Mouse (Mus musculus) heart, embryonic 14.5 days (tissue): ENCODE results near the gene Fpgs. TPM values are rescaled to one million over a fixed set of nuclear protein-coding genes. Genes with fewer than 3 reads are reported as not detected.

ENCODE experiments used
- ATAC-seq: fragments of 200-750 bp; cut with Nextera tagmentation; 2 replicates; pipeline ENCODE4 v1.8.0; 2017; ENCODE audit warnings: low read depth, moderate TSS enrichment; ENCODE audit not compliant: insufficient number of reproducible peaks, insufficient read depth, low FRiP score
- H3K27ac ChIP-seq, 2 experiments: fragments of 200-500 bp in 1 of 2; fragments of 300-500 bp in 1 of 2; sonication (generic) in 1 of 2; replicated peaks in 1 of 2; 2 replicates each; pipeline ENCODE4 v1.5.1; 2012 to 2014; ENCODE audit warnings: low read depth in 2 of 2, low read length in 2 of 2, control low read depth in 1 of 2, mild to moderate bottlenecking in 1 of 2, mixed read lengths in 1 of 2; ENCODE audit not compliant: control insufficient read depth in 1 of 2, insufficient read depth in 1 of 2
- H3K27me3 ChIP-seq: fragments of 300-500 bp; sonication (generic); 2 replicates; pipeline ENCODE4 v1.6.1; 2014; ENCODE audit warnings: mild to moderate bottlenecking, low read length, control low read depth; ENCODE audit not compliant: control insufficient read depth, insufficient read depth
- H3K36me3 ChIP-seq: fragments of 300-500 bp; sonication (generic); 2 replicates; pipeline ENCODE4 v1.6.1; 2014; ENCODE audit warnings: mild to moderate bottlenecking, control low read depth, low read length, mixed read lengths; ENCODE audit not compliant: control insufficient read depth, insufficient read depth
- H3K4me1 ChIP-seq, 2 experiments: fragments of 200-500 bp in 1 of 2; fragments of 300-500 bp in 1 of 2; sonication (generic) in 1 of 2; 2 replicates each; pipeline ENCODE4 v1.6.1; 2012 to 2014; ENCODE audit warnings: low read length in 2 of 2, control low read depth in 1 of 2, mixed read lengths in 1 of 2; ENCODE audit not compliant: control insufficient read depth in 2 of 2, insufficient read depth in 2 of 2
- H3K4me2 ChIP-seq: fragments of 300-500 bp; sonication (generic); 2 replicates; pipeline ENCODE4 v1.6.1; 2014; ENCODE audit warnings: mild to moderate bottlenecking, low read length
- H3K4me3 ChIP-seq, 2 experiments: fragments of 200-500 bp in 1 of 2; fragments of 300-500 bp in 1 of 2; sonication (generic) in 1 of 2; 2 replicates each; pipeline ENCODE4 v1.5.1; 2012 to 2014; ENCODE audit warnings: low read length in 2 of 2, mild to moderate bottlenecking in 2 of 2, control low read depth in 1 of 2, low read depth in 1 of 2, moderate library complexity in 1 of 2; ENCODE audit not compliant: control insufficient read depth in 1 of 2, insufficient read depth in 1 of 2
- H3K9ac ChIP-seq: fragments of 300-500 bp; sonication (generic); 2 replicates; pipeline ENCODE4 v1.6.1; 2014; ENCODE audit warnings: mild to moderate bottlenecking, low read length
- H3K9me3 ChIP-seq: fragments of 300-500 bp; sonication (generic); 2 replicates; pipeline ENCODE4 v1.6.1; 2016; ENCODE audit warnings: low read length, control low read depth; ENCODE audit not compliant: control insufficient read depth
- WGBS: fragments of 180-500 bp; shearing (Covaris S2); extraction: QIAGEN DNeasy Blood & Tissue Kit; methylation state at CpG from one replicate; pipeline ENCODE4 v1.1.7; 2014; 5-methylcytosine and 5-hydroxymethylcytosine counted together
- polyA plus RNA-seq: library from polyadenylated mRNA; unstranded; fragments of >200 nt; fragmentation: Nextera tagmentation; extraction: Ambion mirVana; gene quantifications from 2 replicates; pipeline ENCODE4 v1.2.1, GENCODE M21; 2014

Fpgs gene
- polyA plus RNA-seq, 1 experiment from 2014 or later: 12.2 TPM

DNA sequence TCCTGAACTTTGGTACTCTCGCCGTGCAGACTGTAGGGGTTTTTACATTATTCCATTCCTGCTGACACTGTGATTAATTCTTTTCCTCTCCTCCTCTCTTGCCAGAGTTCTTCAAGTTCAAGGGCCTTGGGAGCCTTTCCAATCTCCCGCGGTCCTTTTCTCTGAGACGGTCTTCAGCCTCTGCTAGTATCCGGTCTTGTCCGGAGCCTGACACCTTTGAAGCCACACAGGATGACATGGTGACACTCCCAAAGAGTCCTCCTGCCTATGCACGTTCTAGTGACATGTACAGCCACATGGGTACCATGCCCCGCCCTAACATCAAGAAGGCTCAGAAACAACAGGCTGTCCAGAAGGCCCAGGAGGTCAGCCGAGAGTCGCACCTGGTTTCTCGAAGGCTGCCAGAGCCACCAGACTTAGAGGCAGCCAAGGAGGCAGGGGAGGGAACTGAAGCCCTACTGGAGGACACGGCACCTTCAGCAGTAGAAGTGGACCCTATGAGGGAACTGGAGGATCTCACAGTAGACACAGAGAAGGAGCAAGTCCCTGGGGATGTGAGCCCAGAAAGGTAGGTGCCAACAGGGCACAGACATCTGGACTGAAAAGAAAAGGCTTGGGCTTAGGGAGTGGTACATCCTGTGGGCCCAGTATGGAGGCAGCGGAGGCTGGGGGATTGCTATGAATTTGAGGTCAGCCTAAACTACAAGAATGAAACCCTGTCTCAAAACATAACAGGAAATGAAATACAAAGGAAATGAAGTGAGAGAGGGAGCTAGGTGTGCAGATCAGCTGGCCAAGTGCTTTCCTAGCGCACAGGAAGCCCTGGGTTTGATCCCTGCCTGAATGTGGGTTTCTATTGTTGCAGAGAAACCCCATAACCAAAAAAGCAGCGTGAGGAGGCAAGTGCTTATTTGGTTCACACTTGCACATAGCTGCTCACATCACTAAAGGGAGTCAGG is 21.2 kb upstream of the Fpgs start:
- Histone ChIP-seq H3K27ac (no peak overlapping the region), H3K36me3 (no peaks in the 10 kb centered on the region), H3K9ac (no peak overlapping the region), H3K4me2 (no peak overlapping the region), H3K9me3 (no peaks in the 10 kb centered on the region), H3K27me3 (no peaks in the 10 kb centered on the region), H3K4me3 (no peak overlapping the region), H3K4me1 (peaks cover 6 to 13% of the 10 kb centered on the region in 2 experiments)
- 78% methylated on average over 16 of the region's 16 CpGs for WGBS
- no peak for ATAC-seq

DNA sequence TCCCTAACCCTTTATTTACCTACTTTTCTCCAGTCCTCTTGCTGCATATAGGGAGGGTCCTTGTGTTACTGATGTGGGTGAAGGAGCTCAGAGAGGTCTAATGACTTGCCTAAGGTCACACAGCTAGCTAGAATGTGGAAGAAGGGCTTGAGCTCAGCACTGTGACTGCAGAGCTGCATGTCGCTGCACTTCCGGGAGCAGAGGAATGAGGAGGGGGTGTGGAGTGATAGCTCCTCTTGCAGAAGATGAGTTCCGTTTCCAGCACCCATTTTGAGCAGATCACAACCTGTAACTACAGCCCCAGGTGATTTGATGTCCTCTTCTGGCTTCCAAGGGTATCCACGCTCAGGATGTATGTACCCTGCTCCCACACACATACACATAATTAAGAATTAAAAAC is 20.2 kb upstream of the Fpgs start:
- WGBS: 78% methylated on average over 4 of the region's 4 CpGs
- no peak overlapping the region for H3K4me2 ChIP-seq
- no peak overlapping the region for H3K9ac ChIP-seq
- no peaks in the 10 kb centered on the region for H3K9me3 ChIP-seq
- peaks cover 4 to 13% of the 10 kb centered on the region in 2 experiments for H3K4me1 ChIP-seq
- no peak for ATAC-seq
- no peaks in the 10 kb centered on the region for H3K27me3 ChIP-seq
- H3K36me3 ChIP-seq: no peaks in the 10 kb centered on the region
- H3K27ac ChIP-seq: no peak overlapping the region
- H3K4me3 ChIP-seq: no peak overlapping the region

GRCm38 (mm10) chr2:32722581-32722980 is 18.6 kb upstream of the Fpgs start:
- Histone ChIP-seq H3K27ac (no peak overlapping the region), H3K27me3 (no peaks in the 10 kb centered on the region), H3K4me1 (peaks cover 4 to 13% of the 10 kb centered on the region in 2 experiments), H3K9ac (no peak overlapping the region), H3K4me3 (no peak overlapping the region), H3K36me3 (no peaks in the 10 kb centered on the region), H3K9me3 (no peaks in the 10 kb centered on the region), H3K4me2 (peak overlapping the region; percentile 49; the same call in 1 of the 2 replicates)
- 74% methylated on average over 3 of the region's 3 CpGs for WGBS
- no peak for ATAC-seq

DNA sequence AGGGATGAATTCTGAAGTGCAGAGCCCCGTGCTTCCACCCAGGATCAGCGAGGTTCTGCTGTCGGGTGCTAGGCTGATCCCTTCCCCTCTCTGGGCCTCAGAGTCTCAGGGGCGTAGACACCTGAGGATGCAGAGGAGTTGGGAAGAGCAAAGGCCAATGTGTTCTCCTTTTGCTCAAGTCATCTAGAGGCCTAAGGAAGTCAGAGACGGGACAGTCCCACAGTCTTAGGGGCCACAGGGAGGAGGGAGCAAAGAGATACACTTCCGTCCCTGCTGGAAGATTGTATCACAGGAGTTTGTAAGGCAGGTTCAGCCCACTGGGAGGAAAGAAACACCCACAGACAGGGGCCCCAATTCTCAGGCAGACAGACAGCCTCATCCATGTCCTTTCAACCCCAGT is 18.1 kb upstream of the Fpgs start:
- peaks cover 4 to 13% of the 10 kb centered on the region in 2 experiments for H3K4me1 ChIP-seq
- WGBS: 58% methylated on average over 6 of the region's 6 CpGs
- no peak for ATAC-seq
- H3K9me3 ChIP-seq: no peaks in the 10 kb centered on the region
- peak overlapping the region; percentile 22; the same call in 1 of the 2 replicates for H3K9ac ChIP-seq
- H3K27me3 ChIP-seq: no peaks in the 10 kb centered on the region
- H3K4me3 ChIP-seq: peak overlapping the region in 1 of 2 experiments; percentile 12; a peak in 1 of 4 replicates
- peak overlapping the region; percentile 49 for H3K4me2 ChIP-seq
- no peaks in the 10 kb centered on the region for H3K36me3 ChIP-seq
- 0 out of 4 replicates have a peak overlapping the region, but pooled peaks of 1 of the 2 experiments have one; percentile 21 for H3K27ac ChIP-seq

DNA sequence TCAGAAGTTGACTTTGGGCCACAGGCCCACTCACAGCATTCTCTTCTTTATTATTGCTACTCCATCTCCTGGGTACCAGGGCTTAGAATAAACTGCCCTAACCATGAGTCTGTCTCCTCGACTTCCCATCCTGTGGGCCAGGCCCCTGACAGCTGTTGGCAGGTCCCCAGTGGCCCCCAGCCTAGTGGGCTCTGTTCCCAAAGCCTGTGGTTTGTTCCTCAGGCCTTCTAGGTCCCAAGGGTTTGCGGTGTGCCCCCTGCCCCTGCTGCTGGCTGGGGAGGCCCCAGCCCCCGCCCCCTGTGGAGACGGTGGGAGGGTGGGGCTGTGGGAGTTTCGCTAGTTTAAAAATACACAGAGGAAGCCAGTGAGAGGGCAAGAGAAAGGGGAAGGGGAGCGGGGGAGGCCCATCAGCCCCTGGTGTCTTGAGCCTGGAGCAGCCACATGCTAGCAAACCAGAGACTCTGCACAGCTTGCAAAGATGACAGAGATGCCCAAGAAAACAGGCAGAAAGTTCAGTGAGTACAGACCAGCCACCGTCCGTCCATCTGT is 16.8 kb upstream of the Fpgs start, which contains the start of gene Sh2d3c:
TSS of gene Sh2d3c (plus strand) at position 375 of the 549 bp plus-strand sequence.
- Histone ChIP-seq H3K4me1 (peaks cover 4 to 13% of the 10 kb centered on the region in 2 experiments; a peak in 3 of 4 replicates), H3K27ac (peak within 1 kb of the TSS; percentile 21 to 39; a peak in 1 of 4 replicates), H3K9ac (peak within 1 kb of the TSS; percentile 22), H3K27me3 (no peaks in the 10 kb centered on the region), H3K9me3 (no peaks in the 10 kb centered on the region), H3K36me3 (no peaks in the 10 kb centered on the region), H3K4me3 (peak within 1 kb of the TSS; percentile 12 to 33), H3K4me2 (peak within 1 kb of the TSS; percentile 49)
- ATAC-seq: no peak
- WGBS: 24% methylated on average over 8 of the region's 8 CpGs

GRCm38 (mm10) chr2:32720053-32720452 is 16.1 kb upstream of the Fpgs start:
- Histone ChIP-seq H3K4me3 (no peak overlapping the region), H3K9me3 (no peaks in the 10 kb centered on the region), H3K27me3 (no peaks in the 10 kb centered on the region), H3K9ac (no peak overlapping the region), H3K27ac (no peak overlapping the region), H3K36me3 (no peaks in the 10 kb centered on the region), H3K4me1 (peaks cover 9 to 15% of the 10 kb centered on the region in 2 experiments), H3K4me2 (no peak overlapping the region)
- no peak for ATAC-seq
- WGBS: 96% methylated on average over 3 of the region's 3 CpGs

- Histone ChIP-seq H3K36me3 (no peaks in the 10 kb centered on the region), H3K4me1 (peaks cover 22 to 24% of the 10 kb centered on the region in 2 experiments), H3K9ac (no peak overlapping the region), H3K27ac (no peak overlapping the region), H3K9me3 (no peaks in the 10 kb centered on the region), H3K27me3 (no peaks in the 10 kb centered on the region), H3K4me3 (no peak overlapping the region), H3K4me2 (no peak overlapping the region)
- ATAC-seq: no peak
- 62% methylated on average over 9 of the region's 9 CpGs for WGBS
These were observed 14.8 kb upstream of the Fpgs start for GRCm38 (mm10) chr2:32718761-32719160.
